Mouse (Mus musculus) liver, embryonic 15.5 days (tissue): ENCODE measurements around the gene Mlh1. TPM values are rescaled to one million over a fixed set of nuclear protein-coding genes. Genes with fewer than 3 reads are reported as not detected.

Experiments used
- ATAC-seq: fragments of 200-750 bp; cut with Nextera tagmentation; 2 replicates; pipeline ENCODE4 v1.8.0; 2017; ENCODE audit warnings: moderate number of reproducible peaks, mild to moderate bottlenecking, moderate library complexity; ENCODE audit not compliant: insufficient read depth
- H3K27ac ChIP-seq: fragments of 300-500 bp; sonication (generic); replicated peaks from 2 replicates; pipeline ENCODE4 v1.5.1; 2015; ENCODE audit warnings: mild to moderate bottlenecking, inconsistent platforms
- H3K27me3 ChIP-seq: fragments of 300-500 bp; sonication (generic); 2 replicates; pipeline ENCODE4 v1.6.1; 2015; ENCODE audit warnings: mild to moderate bottlenecking, inconsistent platforms
- H3K36me3 ChIP-seq: fragments of 300-500 bp; sonication (generic); replicated peaks from 2 replicates; pipeline ENCODE4 v1.6.1; 2015; ENCODE audit warnings: moderate library complexity, mild to moderate bottlenecking, inconsistent platforms
- H3K4me1 ChIP-seq: fragments of 300-500 bp; sonication (generic); replicated peaks from 2 replicates; pipeline ENCODE4 v1.6.1; 2015; ENCODE audit warnings: inconsistent platforms
- H3K4me2 ChIP-seq: fragments of 300-500 bp; sonication (generic); 2 replicates; pipeline ENCODE4 v1.6.1; 2015; ENCODE audit warnings: moderate library complexity, mild to moderate bottlenecking, inconsistent platforms
- H3K4me3 ChIP-seq: fragments of 300-500 bp; sonication (generic); replicated peaks from 2 replicates; pipeline ENCODE4 v1.5.1; 2015; ENCODE audit warnings: mild to moderate bottlenecking, inconsistent platforms
- H3K9ac ChIP-seq: fragments of 300-500 bp; sonication (generic); 2 replicates; pipeline ENCODE4 v1.6.1; 2015; ENCODE audit warnings: moderate library complexity, mild to moderate bottlenecking, inconsistent platforms
- H3K9me3 ChIP-seq: fragments of 300-500 bp; sonication (generic); replicated peaks from 2 replicates; pipeline ENCODE4 v1.6.1; 2016; ENCODE audit warnings: inconsistent platforms
- whole genome bisulfite sequencing: fragments of 180-500 bp; shearing (Covaris S2); methylation state at CpG from one replicate; pipeline ENCODE4 v1.1.7; 2015; ENCODE audit warnings: mixed read lengths; ENCODE audit not compliant: insufficient replicate concordance; 5-methylcytosine and 5-hydroxymethylcytosine counted together
- polyA plus RNA-seq: library from polyadenylated mRNA; unstranded; fragments of >200 nt; fragmentation: Nextera tagmentation; extraction: Ambion mirVana; gene quantifications from 2 replicates; pipeline ENCODE4 v1.2.1, GENCODE M21; 2015

Mlh1 gene
- polyA plus RNA-seq, 1 experiment from 2014 or later = 21.4 TPM

DNA sequence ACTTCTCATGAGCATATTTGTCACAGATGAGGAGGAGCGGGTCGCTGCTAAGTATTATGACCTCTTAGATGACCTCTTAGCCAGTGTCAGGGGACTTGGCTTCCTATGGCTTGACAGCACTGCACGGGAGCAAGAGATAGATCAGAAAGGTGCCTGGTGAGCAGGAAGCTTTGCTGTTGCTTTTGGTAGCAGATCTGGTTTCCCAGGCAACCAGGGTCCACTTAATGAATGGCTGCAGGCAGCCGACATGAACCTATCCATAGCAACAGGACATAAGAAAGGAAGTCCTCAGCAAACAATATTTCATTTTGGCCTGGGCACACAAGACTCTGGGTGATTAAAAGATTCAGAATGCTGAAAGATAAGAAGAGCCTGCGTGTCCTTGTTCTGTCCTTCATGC, 14.1 kb upstream of the Mlh1 start:
- ATAC-seq = no peak
- peaks cover 6% of the 10 kb centered on the region for H3K4me1 ChIP-seq
- 43% methylated on average over 5 of the region's 5 CpGs for WGBS
- H3K4me2 ChIP-seq = no peak overlapping the region
- H3K27me3 ChIP-seq = no peaks in the 10 kb centered on the region
- H3K9ac ChIP-seq = no peak overlapping the region
- H3K4me3 ChIP-seq = no peak overlapping the region
- no peaks in the 10 kb centered on the region for H3K9me3 ChIP-seq
- H3K36me3 ChIP-seq = no peaks in the 10 kb centered on the region
- no peak overlapping the region for H3K27ac ChIP-seq

DNA sequence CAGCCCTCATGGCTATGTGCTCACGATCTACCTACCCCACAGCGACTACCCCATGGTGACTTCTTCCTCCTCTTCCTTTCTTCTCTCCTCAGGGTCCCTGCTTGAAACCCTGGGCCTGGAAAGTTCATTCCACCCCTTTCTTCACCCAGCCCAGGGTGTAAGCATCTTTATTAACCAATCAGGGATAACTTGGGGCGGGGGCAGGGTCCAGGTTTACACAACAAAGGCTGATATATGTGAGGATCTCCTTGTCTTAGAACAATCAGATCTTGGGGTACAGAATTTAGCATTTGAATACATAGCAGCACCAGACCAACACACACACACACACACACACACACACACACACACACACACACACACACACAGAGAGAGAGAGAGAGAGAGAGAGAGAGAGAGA, 13.5 kb upstream of the Mlh1 start:
- Histone ChIP-seq H3K27ac (no peak overlapping the region), H3K4me1 (peaks cover 6% of the 10 kb centered on the region), H3K9ac (no peak overlapping the region), H3K4me2 (no peak overlapping the region), H3K4me3 (no peak overlapping the region), H3K36me3 (no peaks in the 10 kb centered on the region), H3K9me3 (no peaks in the 10 kb centered on the region), H3K27me3 (no peaks in the 10 kb centered on the region)
- ATAC-seq = no peak
- 53% methylated on average over 3 of the region's 3 CpGs for WGBS

DNA sequence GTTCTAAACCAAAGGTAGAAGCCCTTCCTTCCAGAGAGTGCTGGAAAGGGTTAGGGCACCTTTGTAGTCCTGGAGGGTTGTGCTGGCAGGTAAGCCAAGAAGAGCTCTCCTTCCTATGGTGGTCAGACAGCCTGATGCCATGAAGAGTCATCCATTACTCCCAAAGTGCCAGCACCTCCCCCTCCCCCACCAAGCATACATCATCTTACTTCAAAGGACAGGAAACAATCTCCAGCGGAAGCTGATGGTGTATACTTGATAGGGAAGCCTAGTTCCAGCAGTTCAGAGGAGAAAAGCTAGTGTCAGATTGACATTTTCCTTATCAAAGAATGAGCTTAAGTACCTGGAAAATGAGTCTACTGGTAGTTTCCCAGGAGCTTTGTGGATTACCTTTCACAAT, 3.6 kb upstream of the Mlh1 start:
- Histone ChIP-seq H3K27ac (no peak overlapping the region), H3K9me3 (no peaks in the 10 kb centered on the region), H3K4me2 (peak overlapping the region; percentile 82), H3K9ac (no peak overlapping the region), H3K4me3 (peak overlapping the region; percentile 29), H3K4me1 (peaks cover 46% of the 10 kb centered on the region), H3K36me3 (peaks cover 37% of the 10 kb centered on the region), H3K27me3 (no peaks in the 10 kb centered on the region)
- no peak for ATAC-seq
- WGBS = 18% methylated on average over 1 of the region's 1 CpGs

DNA sequence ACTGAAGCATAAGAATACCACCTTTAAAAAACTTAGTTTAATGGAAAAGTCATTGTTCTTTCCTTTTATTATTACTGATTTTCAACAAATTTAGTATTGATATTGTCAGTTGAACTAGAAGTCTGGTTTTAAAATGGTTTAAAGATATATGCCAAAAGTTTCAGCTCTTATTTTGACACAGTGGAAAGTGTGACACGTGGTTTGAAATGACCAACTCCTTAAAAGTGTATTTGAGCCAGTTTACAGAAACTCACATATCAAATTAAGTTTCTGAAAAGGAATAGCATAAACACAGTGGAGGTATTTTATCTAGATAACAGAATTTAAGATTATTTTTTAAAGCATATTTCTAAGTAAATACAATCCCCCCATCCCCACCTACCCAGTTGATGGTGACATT, 2.4 kb upstream of the Mlh1 start:
- H3K27ac ChIP-seq = no peak overlapping the region
- peak overlapping the region; percentile 78 for H3K4me3 ChIP-seq
- WGBS = 79% methylated on average over 1 of the region's 1 CpGs
- H3K4me1 ChIP-seq = peaks cover 55% of the 10 kb centered on the region
- H3K27me3 ChIP-seq = no peaks in the 10 kb centered on the region
- H3K9ac ChIP-seq = no peak overlapping the region
- H3K36me3 ChIP-seq = peaks cover 28% of the 10 kb centered on the region
- H3K9me3 ChIP-seq = no peaks in the 10 kb centered on the region
- no peak for ATAC-seq
- H3K4me2 ChIP-seq = peak overlapping the region; percentile 82

DNA sequence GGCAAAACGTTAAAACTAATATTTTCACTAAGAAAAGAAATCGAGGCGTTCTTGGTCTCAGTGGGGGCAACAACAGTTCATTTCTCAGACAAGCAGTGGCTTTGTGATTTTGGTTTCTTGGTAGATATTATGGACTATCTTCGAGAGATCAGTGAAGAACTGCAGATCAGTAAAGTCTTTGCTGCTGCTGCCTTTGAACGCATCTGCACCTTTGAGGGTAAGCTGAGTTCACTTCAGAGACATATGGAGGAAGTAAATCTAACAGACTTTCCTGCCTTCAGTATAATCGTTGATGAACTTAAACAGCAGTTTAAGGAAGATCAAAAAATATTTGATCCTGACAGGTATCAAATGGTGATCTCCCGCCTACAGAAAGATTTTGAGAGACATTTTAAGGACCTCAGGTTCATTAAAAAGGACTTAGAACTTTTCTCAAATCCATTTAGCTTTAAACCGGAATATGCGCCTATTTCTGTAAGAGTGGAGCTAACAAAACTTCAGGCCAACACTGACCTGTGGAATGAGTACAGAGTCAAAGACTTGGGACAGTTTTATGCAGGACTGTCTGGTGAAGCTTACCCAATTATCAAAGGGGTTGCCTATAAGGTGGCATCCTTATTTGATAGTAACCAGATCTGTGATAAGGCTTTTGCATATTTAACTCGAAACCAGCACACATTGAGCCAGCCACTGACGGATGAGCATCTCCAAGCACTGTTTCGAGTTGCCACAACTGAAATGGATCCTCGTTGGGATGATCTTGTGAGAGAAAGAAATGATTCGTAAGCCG, 1.6 kb upstream of the Mlh1 start:
- peaks cover 54% of the 10 kb centered on the region for H3K4me1 ChIP-seq

DNA sequence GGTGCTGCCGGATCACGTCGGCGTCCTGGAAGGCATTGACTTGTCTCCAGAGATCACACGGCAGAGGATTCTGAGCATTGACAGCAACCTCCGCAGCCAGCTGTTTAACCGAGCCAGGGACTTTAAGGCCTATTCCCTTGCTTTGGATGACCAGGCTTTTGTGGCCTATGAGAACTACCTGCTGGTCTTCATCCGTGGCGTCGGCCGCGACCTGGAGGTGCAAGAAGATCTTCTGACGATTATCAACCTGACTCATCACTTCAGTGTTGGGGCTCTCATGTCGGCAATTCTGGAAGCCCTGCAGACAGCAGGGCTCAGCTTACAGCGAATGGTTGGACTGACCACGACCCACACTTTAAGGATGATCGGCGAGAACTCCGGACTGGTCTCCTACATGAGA, 765 bp upstream of the Mlh1 start:
- H3K9ac ChIP-seq = peak overlapping the region; percentile 92
- 7% methylated on average over 19 of the region's 19 CpGs for WGBS
- no peak for ATAC-seq

More for the DNA sequence above, 1.6 kb upstream of the Mlh1 start:
- Histone ChIP-seq H3K27me3 (no peaks in the 10 kb centered on the region), H3K27ac (peak overlapping the region; percentile 98), H3K9me3 (no peaks in the 10 kb centered on the region), H3K9ac (peak overlapping the region; percentile 92), H3K36me3 (peaks cover 21% of the 10 kb centered on the region), H3K4me3 (peak overlapping the region; percentile 78), H3K4me2 (peak overlapping the region; percentile 82)
- ATAC-seq = no peak
- WGBS = 52% methylated on average over 15 of the region's 15 CpGs

DNA sequence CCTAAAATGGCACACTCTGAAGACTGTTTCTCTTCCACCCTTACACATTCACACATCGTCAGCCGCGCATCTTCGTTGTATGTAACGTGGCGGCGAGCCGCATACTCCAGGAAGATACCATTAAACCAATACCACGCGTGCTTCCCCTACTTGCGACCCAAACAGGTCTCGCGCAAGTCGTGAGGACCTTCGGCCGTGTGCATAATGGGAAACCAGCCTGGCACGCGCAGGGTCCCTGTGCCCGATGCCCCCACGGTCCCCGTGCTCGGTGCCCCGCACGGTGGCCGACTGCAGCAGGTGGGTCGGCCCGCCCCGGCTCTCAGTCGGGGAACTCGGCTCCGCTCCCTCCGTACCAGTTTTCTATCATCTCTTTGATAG, 546 bp downstream of the Mlh1 start:
- ATAC-seq = peak; percentile 28
- Histone ChIP-seq H3K4me3 (peak overlapping the region; percentile 76), H3K27ac (peak overlapping the region; percentile 90), H3K27me3 (no peaks in the 10 kb centered on the region), H3K36me3 (peaks cover 30% of the 10 kb centered on the region), H3K9ac (peak overlapping the region; percentile 81), H3K9me3 (no peaks in the 10 kb centered on the region), H3K4me1 (peaks cover 47% of the 10 kb centered on the region), H3K4me2 (peak overlapping the region; percentile 70)
- under 1% methylated on average over 32 of the region's 32 CpGs for WGBS

More for the DNA sequence above, 765 bp upstream of the Mlh1 start:
- Histone ChIP-seq H3K9me3 (no peaks in the 10 kb centered on the region), H3K36me3 (peaks cover 24% of the 10 kb centered on the region), H3K4me2 (peak overlapping the region; percentile 82), H3K27me3 (no peaks in the 10 kb centered on the region), H3K27ac (peak overlapping the region; percentile 98), H3K4me3 (peak overlapping the region; percentile 78), H3K4me1 (peaks cover 53% of the 10 kb centered on the region)

DNA sequence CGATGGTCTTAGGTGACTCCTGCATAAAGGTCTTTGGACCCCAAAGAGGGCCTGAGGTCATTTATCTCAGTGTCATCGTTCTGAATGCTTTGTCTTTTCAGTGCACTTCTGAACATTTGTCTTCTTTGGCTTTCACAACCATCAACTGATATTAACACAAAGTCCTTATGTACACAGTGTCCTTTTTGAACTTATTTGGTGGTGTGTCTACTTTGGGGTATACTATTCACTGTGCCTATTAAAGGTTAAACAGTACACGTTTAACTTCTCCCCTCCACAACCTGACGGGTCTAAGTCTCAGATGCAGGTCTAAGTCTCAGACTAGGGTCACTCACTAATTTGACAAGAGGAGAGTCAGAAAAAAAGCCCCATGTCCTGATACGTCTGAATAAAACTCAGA, 985 bp downstream of the Mlh1 start:
- no peaks in the 10 kb centered on the region for H3K27me3 ChIP-seq
- peak overlapping the region; percentile 90 for H3K27ac ChIP-seq
- no peaks in the 10 kb centered on the region for H3K9me3 ChIP-seq
- 7% methylated on average over 5 of the region's 5 CpGs for WGBS
- H3K4me3 ChIP-seq = peak overlapping the region; percentile 76
- no peak for ATAC-seq
- H3K36me3 ChIP-seq = peaks cover 32% of the 10 kb centered on the region
- peak overlapping the region; percentile 70 for H3K4me2 ChIP-seq
- H3K9ac ChIP-seq = peak overlapping the region; percentile 81
- H3K4me1 ChIP-seq = peaks cover 42% of the 10 kb centered on the region

DNA sequence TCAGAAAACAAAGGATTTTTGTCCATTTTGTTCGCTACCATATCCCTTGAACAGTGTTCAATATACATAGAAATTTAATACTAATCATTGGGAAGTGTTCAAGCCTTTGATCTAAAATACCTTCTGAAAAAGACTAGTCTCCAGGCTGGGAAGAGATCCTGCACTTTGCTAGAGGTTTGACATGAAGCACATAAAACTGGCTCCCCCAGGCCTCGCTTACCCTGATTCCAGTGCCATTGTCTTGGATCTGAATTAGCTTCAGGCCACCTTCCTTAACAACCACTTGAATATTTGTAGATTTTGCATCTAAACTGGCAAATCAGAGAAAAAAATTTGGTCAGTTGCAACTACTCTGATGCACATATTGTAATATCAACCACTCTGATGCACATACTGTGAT, 3.6 kb downstream of the Mlh1 start:
- WGBS = 82% methylated on average over 2 of the region's 2 CpGs
- Histone ChIP-seq H3K9ac (no peak overlapping the region), H3K4me1 (peaks cover 18% of the 10 kb centered on the region), H3K4me2 (no peak overlapping the region), H3K36me3 (peaks cover 45% of the 10 kb centered on the region), H3K27me3 (no peaks in the 10 kb centered on the region), H3K27ac (no peak overlapping the region), H3K4me3 (no peak overlapping the region), H3K9me3 (no peaks in the 10 kb centered on the region)
- no peak for ATAC-seq

DNA sequence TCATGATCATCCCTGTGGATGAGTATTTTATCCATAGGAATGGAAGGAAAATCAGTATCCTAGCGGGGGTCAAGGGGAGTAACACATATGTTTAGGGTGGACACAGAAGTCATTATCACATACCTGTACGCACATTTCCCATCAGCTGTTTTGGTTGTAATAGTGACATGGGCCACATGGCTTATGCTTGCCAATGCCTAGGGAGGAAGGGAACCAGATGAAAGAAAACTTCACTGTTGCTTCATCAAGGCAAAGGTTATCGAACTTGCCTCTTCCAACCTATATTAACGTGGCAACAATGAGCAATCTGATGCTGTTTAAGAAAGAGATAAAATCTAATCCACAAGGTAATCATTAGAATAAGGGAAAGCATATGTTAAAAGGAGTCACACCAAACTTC, 10.2 kb downstream of the Mlh1 start:
- Histone ChIP-seq H3K4me2 (no peak overlapping the region), H3K9me3 (no peaks in the 10 kb centered on the region), H3K4me1 (no peaks in the 10 kb centered on the region), H3K27ac (no peak overlapping the region), H3K36me3 (peaks cover 86% of the 10 kb centered on the region), H3K4me3 (no peak overlapping the region), H3K27me3 (no peaks in the 10 kb centered on the region), H3K9ac (no peak overlapping the region)
- 84% methylated on average over 4 of the region's 4 CpGs for WGBS
- no peak for ATAC-seq

DNA sequence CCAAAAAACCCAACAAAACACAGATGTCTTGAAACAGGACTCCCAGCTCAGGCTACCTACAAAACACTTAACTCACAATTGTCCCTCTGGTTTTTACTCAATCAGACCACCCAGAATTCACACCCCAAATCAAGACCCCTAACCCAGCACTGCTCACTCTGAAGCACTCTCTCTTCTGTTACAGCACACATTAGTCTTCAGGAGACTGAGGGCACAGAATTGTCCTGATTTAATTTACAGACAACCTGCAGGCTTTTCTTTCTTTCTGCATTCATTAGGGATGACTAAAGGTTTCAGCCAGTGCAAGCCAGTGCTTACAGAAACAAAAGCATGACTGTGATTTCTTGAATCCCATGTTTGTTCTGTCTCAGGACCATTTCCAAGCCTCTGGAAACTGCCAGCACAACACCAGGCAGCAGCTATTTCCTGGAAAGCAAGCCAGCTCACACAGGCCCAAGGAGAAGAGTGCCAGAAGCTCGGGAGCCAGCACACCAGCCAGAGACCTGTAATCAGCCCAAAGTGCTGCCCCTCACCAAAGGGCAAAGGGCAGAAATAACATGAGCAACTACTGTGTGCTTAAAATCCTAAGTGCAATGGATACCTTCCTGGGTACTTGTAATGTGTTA, 11.1 kb downstream of the Mlh1 start:
- Histone ChIP-seq H3K4me1 (no peaks in the 10 kb centered on the region), H3K4me3 (no peak overlapping the region), H3K27me3 (no peaks in the 10 kb centered on the region), H3K9me3 (no peaks in the 10 kb centered on the region), H3K9ac (no peak overlapping the region), H3K36me3 (peaks cover 87% of the 10 kb centered on the region), H3K4me2 (no peak overlapping the region), H3K27ac (no peak overlapping the region)
- ATAC-seq = no peak
- WGBS = 54% methylated on average over 1 of the region's 1 CpGs
